Mouse (Mus musculus) liver, embryonic 14.5 days (tissue): Measurements from ENCODE around the gene Mrpl43. TPM values are rescaled to one million over a fixed set of nuclear protein-coding genes. Genes with fewer than 3 reads are reported as not detected.

ENCODE experiments used
- ATAC-seq: fragments of 200-750 bp; cut with Nextera tagmentation; 2 replicates; pipeline ENCODE4 v1.8.0; 2017; ENCODE audit warnings: moderate number of reproducible peaks, mild to moderate bottlenecking, moderate library complexity; ENCODE audit not compliant: insufficient read depth
- DNase-seq, 3 experiments: peaks; one replicate each; pipeline ENCODE4 v3.0.0-alpha.2; 2012 to 2013; ENCODE audit warnings: low read depth in 3 of 3, low spot score in 3 of 3
- H3K27ac ChIP-seq: fragments of 300-500 bp; sonication (generic); 2 replicates; pipeline ENCODE4 v1.5.1; 2014; ENCODE audit warnings: moderate library complexity, mild to moderate bottlenecking, control low read depth, inconsistent platforms
- H3K27me3 ChIP-seq: fragments of 300-500 bp; sonication (generic); 2 replicates; pipeline ENCODE4 v1.6.1; 2014; ENCODE audit warnings: mild to moderate bottlenecking, low read length, moderate library complexity; ENCODE audit not compliant: control insufficient read depth, insufficient read depth
- H3K36me3 ChIP-seq: fragments of 300-500 bp; sonication (generic); replicated peaks from 2 replicates; pipeline ENCODE4 v1.6.1; 2014; ENCODE audit warnings: low read depth; ENCODE audit not compliant: control insufficient read depth, insufficient read depth
- H3K4me1 ChIP-seq, 2 experiments: fragments of 200-500 bp in 1 of 2; fragments of 300-500 bp in 1 of 2; sonication (generic) in 1 of 2; replicated peaks; 2 replicates each; pipeline ENCODE4 v1.6.1; 2012 to 2014; ENCODE audit warnings: antibody characterized with exemption in 1 of 2, inconsistent platforms in 1 of 2, low read length in 1 of 2; ENCODE audit not compliant: control insufficient read depth in 2 of 2, insufficient read depth in 2 of 2
- H3K4me2 ChIP-seq: fragments of 300-500 bp; sonication (generic); 2 replicates; pipeline ENCODE4 v1.6.1; 2014; ENCODE audit warnings: low read depth, mild to moderate bottlenecking, control low read depth, moderate library complexity
- H3K4me3 ChIP-seq, 2 experiments: fragments of 200-500 bp in 1 of 2; fragments of 300-500 bp in 1 of 2; sonication (generic) in 1 of 2; 2 replicates each; pipeline ENCODE4 v1.5.1; 2012 to 2014; ENCODE audit warnings: low read depth in 2 of 2, low read length in 2 of 2, mild to moderate bottlenecking in 2 of 2, control low read depth in 1 of 2, inconsistent platforms in 1 of 2, moderate library complexity in 1 of 2; ENCODE audit not compliant: insufficient read depth in 1 of 2
- H3K9ac ChIP-seq: fragments of 300-500 bp; sonication (generic); replicated peaks from 2 replicates; pipeline ENCODE4 v1.6.1; 2014; ENCODE audit warnings: mild to moderate bottlenecking, control low read depth, moderate library complexity
- H3K9me3 ChIP-seq: fragments of 300-500 bp; sonication (generic); 2 replicates; pipeline ENCODE4 v1.6.1; 2016; ENCODE audit warnings: low read length, mixed read lengths; ENCODE audit not compliant: control insufficient read depth
- CTCF ChIP-seq: IDR thresholded peaks from 2 replicates; pipeline ENCODE4 v1.5.1; 2016; ENCODE audit warnings: antibody characterized with exemption, low read depth, control low read depth
- EP300 ChIP-seq: IDR thresholded peaks from 2 replicates; pipeline ENCODE4 v1.6.1; 2016; ENCODE audit warnings: antibody characterized with exemption, low read depth
- WGBS: fragments of 180-500 bp; shearing (Covaris S2); extraction: QIAGEN DNeasy Blood & Tissue Kit; methylation state at CpG from one replicate; pipeline ENCODE4 v1.1.7; 2014; ENCODE audit not compliant: insufficient replicate concordance; 5-methylcytosine and 5-hydroxymethylcytosine counted together
- polyA plus RNA-seq, 2 experiments: library from polyadenylated mRNA; depleted of rRNA in 1 of 2; stranded (reverse) in 1 of 2; unstranded in 1 of 2; fragments of >200 nt; fragmentation: Nextera tagmentation in 1 of 2; extraction: Ambion mirVana in 1 of 2; gene quantifications; 2 replicates each; pipeline versions ENCODE4 v1.2.1 to v1.2.3; 2012 to 2014

Mrpl43 gene
- polyA plus RNA-seq, 2 experiments = 19.6 to 28.9 TPM

DNA sequence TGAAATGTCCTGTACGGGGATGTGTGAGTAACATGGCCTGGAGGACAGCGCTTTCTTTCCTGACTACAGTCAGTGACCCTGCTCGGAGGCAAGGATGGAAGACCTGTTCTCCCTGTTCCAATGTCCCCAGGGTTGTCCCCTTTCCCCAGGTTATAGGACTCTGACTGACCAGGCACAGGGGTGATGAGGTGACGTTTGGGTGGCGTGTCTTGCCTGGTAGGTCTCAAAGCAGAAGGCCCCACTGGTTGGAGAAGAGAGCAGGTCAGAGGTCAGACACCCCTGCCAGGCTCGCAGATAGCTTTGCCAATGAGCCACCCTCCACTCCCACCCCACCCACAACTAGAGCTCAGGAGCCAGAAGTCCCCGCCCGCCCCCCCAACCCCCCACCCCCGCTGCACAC lies 23.3 kb upstream of the Mrpl43 start:
- 50% methylated on average over 9 of the region's 9 CpGs for WGBS
- ATAC-seq = no peak
- no peaks in the 10 kb centered on the region; the same call in 1 of the 2 replicates for H3K36me3 ChIP-seq
- H3K4me3 ChIP-seq = no peak overlapping the region
- H3K27ac ChIP-seq = no peak overlapping the region
- DNase-seq = no peak
- H3K9me3 ChIP-seq = no peaks in the 10 kb centered on the region
- no peak overlapping the region for H3K9ac ChIP-seq
- peaks cover 0 to 2% of the 10 kb centered on the region in 2 experiments; a peak in 1 of 4 replicates for H3K4me1 ChIP-seq
- no peak for TF ChIP-seq EP300
- TF ChIP-seq CTCF = no peak
- H3K4me2 ChIP-seq = no peak overlapping the region
- H3K27me3 ChIP-seq = no peaks in the 10 kb centered on the region

DNA sequence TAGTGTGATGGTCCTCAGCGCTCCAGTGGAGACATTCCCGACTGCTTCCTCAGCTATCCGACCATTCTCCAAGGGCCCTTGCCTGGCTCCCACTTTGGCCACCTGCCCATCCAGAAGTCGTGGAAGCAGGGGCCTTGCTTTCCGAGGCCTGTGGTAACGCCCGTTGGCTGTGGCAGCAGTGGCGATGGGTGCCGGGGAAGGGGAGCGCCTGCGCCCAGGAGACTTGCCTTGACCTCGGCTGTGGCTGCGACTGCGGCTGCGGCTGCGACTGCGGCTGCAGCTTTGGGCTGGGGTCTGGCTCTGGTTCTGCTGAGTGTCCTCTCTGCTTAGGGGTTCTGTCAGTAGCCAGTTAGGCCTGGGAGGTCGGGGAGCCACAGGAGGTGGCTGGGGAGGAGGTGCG lies 22.5 kb upstream of the Mrpl43 start:
- no peak overlapping the region for H3K9ac ChIP-seq
- H3K4me3 ChIP-seq = no peak overlapping the region
- no peaks in the 10 kb centered on the region; the same call in 1 of the 2 replicates for H3K36me3 ChIP-seq
- no peak for ATAC-seq
- peaks cover 0 to 2% of the 10 kb centered on the region in 2 experiments; a peak in 1 of 4 replicates for H3K4me1 ChIP-seq
- 63% methylated on average over 19 of the region's 19 CpGs for WGBS
- H3K27ac ChIP-seq = no peak overlapping the region
- no peak for TF ChIP-seq EP300
- TF ChIP-seq CTCF = no peak
- H3K27me3 ChIP-seq = no peaks in the 10 kb centered on the region
- DNase-seq = no peak
- no peak overlapping the region for H3K4me2 ChIP-seq
- H3K9me3 ChIP-seq = no peaks in the 10 kb centered on the region

DNA sequence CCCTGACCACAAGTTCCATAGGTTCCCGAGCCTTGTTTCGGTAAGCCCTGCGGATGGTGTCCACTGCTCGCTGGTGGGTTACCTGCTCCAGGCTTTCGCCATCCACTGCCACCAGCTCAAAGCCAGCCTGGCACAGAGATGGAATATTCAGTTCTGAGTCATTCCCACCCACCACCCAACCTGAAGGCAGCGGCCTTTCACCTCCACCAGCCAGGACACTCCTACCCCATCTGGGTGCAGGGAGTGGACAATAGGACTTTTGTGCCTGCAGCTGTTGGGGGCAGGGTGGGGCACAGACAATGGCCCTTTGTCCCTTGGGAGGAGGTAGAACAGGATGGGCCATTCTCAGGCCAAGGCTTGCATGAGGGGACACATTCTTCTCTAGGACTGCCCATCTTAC lies 21.6 kb upstream of the Mrpl43 start:
- H3K4me3 ChIP-seq = no peak overlapping the region
- DNase-seq (no peak), ATAC-seq (no peak)
- no peaks in the 10 kb centered on the region for H3K9me3 ChIP-seq
- TF ChIP-seq CTCF = no peak
- TF ChIP-seq EP300 = no peak
- H3K27ac ChIP-seq = no peak overlapping the region
- no peak overlapping the region for H3K4me2 ChIP-seq
- 78% methylated on average over 6 of the region's 6 CpGs for WGBS
- H3K36me3 ChIP-seq = no peaks in the 10 kb centered on the region; the same call in 1 of the 2 replicates
- H3K27me3 ChIP-seq = no peaks in the 10 kb centered on the region
- H3K9ac ChIP-seq = no peak overlapping the region
- peaks cover 0 to 2% of the 10 kb centered on the region in 2 experiments; a peak in 1 of 4 replicates for H3K4me1 ChIP-seq

DNA sequence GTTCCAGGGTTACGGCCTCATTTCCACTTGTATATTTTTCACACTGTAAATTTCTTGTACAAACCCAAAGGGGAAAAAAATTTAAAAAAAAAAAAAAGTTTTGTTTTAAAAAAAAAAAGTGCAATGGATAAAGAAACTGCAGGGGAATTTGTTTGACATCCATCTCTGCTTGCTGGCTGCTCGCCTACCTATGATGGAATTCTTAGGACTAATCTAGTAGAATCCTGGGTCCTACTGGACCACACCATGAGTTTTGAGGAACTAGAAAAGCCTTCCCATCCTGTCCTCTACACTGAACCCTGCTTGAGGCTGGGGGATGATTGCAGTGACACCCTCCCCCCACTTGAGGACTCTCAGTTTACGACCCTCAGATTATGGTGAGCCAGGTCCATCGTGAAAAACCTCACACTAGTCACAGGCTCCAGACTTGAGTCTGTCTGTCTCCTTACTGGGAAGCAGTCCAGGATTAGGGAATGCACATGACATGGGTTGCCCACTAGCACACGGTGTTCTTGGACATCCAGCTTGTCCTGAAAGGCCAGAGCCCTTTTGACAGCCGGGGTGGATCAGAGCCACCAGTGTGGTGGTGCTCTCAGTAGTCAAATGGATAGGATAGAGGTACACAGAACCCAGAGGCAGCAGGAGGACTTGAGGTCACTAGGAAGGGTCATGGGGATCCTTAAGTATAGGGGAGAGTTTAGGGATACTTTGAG lies 20.9 kb upstream of the Mrpl43 start:
- TF ChIP-seq CTCF = no peak
- TF ChIP-seq EP300 = no peak
- peaks cover 0 to 2% of the 10 kb centered on the region in 2 experiments; a peak in 1 of 4 replicates for H3K4me1 ChIP-seq
- H3K9me3 ChIP-seq = no peaks in the 10 kb centered on the region
- H3K4me2 ChIP-seq = no peak overlapping the region
- no peak overlapping the region for H3K9ac ChIP-seq
- H3K27ac ChIP-seq = no peak overlapping the region
- no peak for DNase-seq
- H3K4me3 ChIP-seq = no peak overlapping the region
- no peak for ATAC-seq
- whole genome bisulfite sequencing = 70% methylated on average over 6 of the region's 6 CpGs
- no peaks in the 10 kb centered on the region for H3K27me3 ChIP-seq
- H3K36me3 ChIP-seq = no peaks in the 10 kb centered on the region; the same call in 1 of the 2 replicates

DNA sequence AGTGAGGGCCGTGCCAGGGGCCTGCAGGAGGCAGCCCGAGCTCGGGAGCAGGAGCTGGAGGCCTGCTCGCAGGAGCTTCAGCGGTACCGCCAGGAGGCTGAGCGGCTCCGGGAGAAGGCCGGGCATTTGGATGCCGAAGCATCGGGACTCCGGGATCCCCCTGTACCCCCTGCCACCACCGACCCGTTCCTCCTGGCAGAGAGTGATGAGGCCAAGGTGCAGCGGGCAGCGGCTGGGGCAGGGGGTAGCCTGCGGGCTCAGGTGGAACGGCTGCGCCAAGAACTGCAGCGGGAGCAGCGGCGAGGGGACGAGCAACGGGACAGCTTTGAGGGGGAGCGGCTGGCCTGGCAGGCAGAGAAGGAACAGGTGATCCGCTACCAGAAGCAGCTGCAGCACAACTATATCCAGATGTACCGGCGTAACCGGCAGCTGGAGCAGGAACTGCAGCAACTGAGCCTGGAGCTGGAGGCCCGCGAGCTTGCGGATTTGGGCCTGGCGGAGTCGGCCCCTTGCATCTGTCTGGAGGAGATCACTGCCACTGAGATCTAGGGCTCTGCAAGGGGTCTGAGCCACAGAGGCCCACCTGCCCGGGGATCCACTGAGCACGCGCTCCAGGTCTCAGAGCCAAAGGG lies 19.8 kb upstream of the Mrpl43 start:
- no peak for ATAC-seq
- TF ChIP-seq CTCF (no peak), EP300 (no peak)
- no peak overlapping the region for H3K27ac ChIP-seq
- H3K4me1 ChIP-seq = peaks cover 0 to 2% of the 10 kb centered on the region in 2 experiments; a peak in 1 of 4 replicates
- 90% methylated on average over 37 of the region's 37 CpGs for WGBS
- H3K36me3 ChIP-seq = no peaks in the 10 kb centered on the region; the same call in 1 of the 2 replicates
- H3K9ac ChIP-seq = no peak overlapping the region
- no peak overlapping the region for H3K4me3 ChIP-seq
- H3K9me3 ChIP-seq = no peaks in the 10 kb centered on the region
- H3K4me2 ChIP-seq = no peak overlapping the region
- H3K27me3 ChIP-seq = no peaks in the 10 kb centered on the region
- no peak for DNase-seq
